Mouse (Mus musculus) spleen, adult 2 months (tissue): ENCODE results near the gene Sult2b1.

Experiments
- CTCF ChIP-seq: fragments of 200-500 bp; IDR thresholded peaks from 2 replicates; pipeline ENCODE4 v1.5.1; 2011; ENCODE audit warnings: mild to moderate bottlenecking, inconsistent platforms; ENCODE audit not compliant: insufficient read depth, insufficient read length, insufficient replicate concordance; ENCODE audit errors: extremely low read depth
- POLR2A ChIP-seq: fragments of 200-500 bp; IDR thresholded peaks from 2 replicates; pipeline ENCODE4 v1.6.1; 2011; ENCODE audit warnings: low read depth, low read length, inconsistent platforms

GRCm38 (mm10) chr7:45710477-45711191 lies 73.8 kb downstream of the Sult2b1 start:
- no peak for TF ChIP-seq CTCF
- no peak for TF ChIP-seq POLR2A
